Mouse (Mus musculus) duodenum, adult 2 months (tissue): ENCODE data around the gene Miox. TPM values are rescaled to one million over a fixed set of nuclear protein-coding genes. Genes with fewer than 3 reads are reported as not detected.

ENCODE experiments used
- polyA plus RNA-seq: library from polyadenylated mRNA; depleted of rRNA; stranded (reverse); fragments of >200 nt; gene quantifications from 2 replicates; pipeline ENCODE4 v1.2.3, GENCODE M21; 2012; ENCODE audit warnings: low replicate concordance; rRNA removed

Miox gene
- 0.21 TPM in 1 of 2 replicates, not detected in the other for polyA plus RNA-seq

GRCm38 (mm10) chr15:89334271-89334670, at the start of gene Miox:
Gene Miox (plus strand): TSS chr15:89334398.

GRCm38 (mm10) chr15:89315190-89315731, 18.9 kb upstream of the Miox start, which contains the start of gene Sbf1:
Gene Sbf1 (minus strand): TSS chr15:89315311.

GRCm38 (mm10) chr15:89322670-89323522, 11.3 kb upstream of the Miox start, which contains the start of gene Adm2:
Gene Adm2 (plus strand): TSS chr15:89322720.

GRCm38 (mm10) chr15:89355241-89356187, 21.3 kb downstream of the Miox start, which contains the start of the genes Lmf2 and Ncaph2:
Gene Lmf2 (minus strand): TSS chr15:89355659.
Gene Ncaph2 (plus strand): TSS chr15:89355719.

GRCm38 (mm10) chr15:89373762-89374248, 39.6 kb downstream of the Miox start, which contains the start of gene Sco2:
Gene Sco2 (minus strand): TSS chr15:89373846.

GRCm38 (mm10) chr15:89376957-89377356, 42.8 kb downstream of the Miox start, which contains the start of gene Tymp:
Gene Tymp (minus strand): TSS chr15:89377039.

GRCm38 (mm10) chr15:89378831-89379401, 44.7 kb downstream of the Miox start, which contains the start of gene Odf3b:
Gene Odf3b (minus strand): TSS chr15:89379282.

GRCm38 (mm10) chr15:89384617-89385016, 50.4 kb downstream of the Miox start, which contains the start of gene Klhdc7b:
Gene Klhdc7b (plus strand): TSS chr15:89384917.

Other genes with a start within 250 kb of the Miox start
- gene Selenoo, start 245.3 kb upstream of the Miox start, polyA plus RNA-seq = 42.4 and 57.0 TPM in 2 replicates
- gene Tubgcp6, start 211.3 kb upstream of the Miox start, polyA plus RNA-seq = 20.9 and 30.5 TPM in 2 replicates
- 19.2 and 21.0 TPM in 2 replicates for gene Hdac10, start 205.7 kb upstream of the Miox start, polyA plus RNA-seq
- 2.6 and 2.9 TPM in 2 replicates for gene Mapk12, start 193.7 kb upstream of the Miox start, polyA plus RNA-seq
- gene Mapk11, start 184.8 kb upstream of the Miox start, polyA plus RNA-seq = 1.2 and 1.8 TPM in 2 replicates
- gene Plxnb2, start 153.6 kb upstream of the Miox start, polyA plus RNA-seq = 257 and 402 TPM in 2 replicates
- gene Dennd6b, start 137.9 kb upstream of the Miox start, polyA plus RNA-seq = 12.6 and 17.4 TPM in 2 replicates
- 252 and 373 TPM in 2 replicates for gene Ppp6r2, start 122.8 kb upstream of the Miox start, polyA plus RNA-seq
- gene Sbf1, start 19.1 kb upstream of the Miox start, polyA plus RNA-seq = 150 and 156 TPM in 2 replicates
- 0.59 and 3.3 TPM in 2 replicates for gene Adm2, start 11.7 kb upstream of the Miox start, polyA plus RNA-seq
- 30.4 and 32.4 TPM in 2 replicates for gene Lmf2, start 21.3 kb downstream of the Miox start, polyA plus RNA-seq
- gene Ncaph2, start 21.3 kb downstream of the Miox start, polyA plus RNA-seq = 97.4 and 142 TPM in 2 replicates
- 308 and 600 TPM in 2 replicates for gene Sco2, start 39.4 kb downstream of the Miox start, polyA plus RNA-seq
- gene Tymp, start 42.6 kb downstream of the Miox start, polyA plus RNA-seq = 99.3 and 259 TPM in 2 replicates
- 108 and 177 TPM in 2 replicates for gene Odf3b, start 44.9 kb downstream of the Miox start, polyA plus RNA-seq
- gene Klhdc7b, start 50.5 kb downstream of the Miox start, polyA plus RNA-seq = 2.8 and 3.0 TPM in 2 replicates
- 0.78 and 1.7 TPM in 2 replicates for gene Syce3, start 76.1 kb downstream of the Miox start, polyA plus RNA-seq
- gene Cpt1b, start 91.5 kb downstream of the Miox start, polyA plus RNA-seq = 2.7 and 2.8 TPM in 2 replicates
- 0.21 and 0.41 TPM in 2 replicates for gene C730034F03Rik, start 95.2 kb downstream of the Miox start, polyA plus RNA-seq
- 5.1 and 5.5 TPM in 2 replicates for gene Gm44502, start 95.3 kb downstream of the Miox start, polyA plus RNA-seq
- gene Chkb, start 95.5 kb downstream of the Miox start, polyA plus RNA-seq = 104 and 155 TPM in 2 replicates
- gene Mapk8ip2, start 119.5 kb downstream of the Miox start, polyA plus RNA-seq = 0.81 and 1.0 TPM in 2 replicates
- gene Arsa, start 143.0 kb downstream of the Miox start, polyA plus RNA-seq = 35.8 and 42.8 TPM in 2 replicates
- 7.7 and 8.7 TPM in 2 replicates for gene Shank3, start 165.2 kb downstream of the Miox start, polyA plus RNA-seq
- 0.13 and 0.34 TPM in 2 replicates for gene Acr, start 233.9 kb downstream of the Miox start, polyA plus RNA-seq